Mouse (Mus musculus): Measurements from ENCODE around the gene Stard10.
A peak's percentile ranks its signal among the peaks of the same experiment; 100 is the strongest.

- TF ChIP-seq CTCF (IDR thresholded peaks at IDR 0.05; ENCODE audit: low read depth, low read length) (peak; percentile 49), POLR2A (IDR thresholded peaks at IDR 0.05; ENCODE audit: extremely low read depth, insufficient read depth, low read length) (peak; percentile 66; the same call in 1 of the 2 replicates)
These were observed 6.3 kb downstream of the Stard10 start for GRCm38 (mm10) chr7:101323141-101323594.

Data from liver, adult 2 months (tissue).